Mouse (Mus musculus) thymus, adult 2 months (tissue): ENCODE results near the gene Slc25a13.

ENCODE experiments used
- CTCF ChIP-seq: fragments of 200-500 bp; IDR thresholded peaks from 2 replicates; pipeline ENCODE4 v1.5.1; 2012; ENCODE audit warnings: mild to moderate bottlenecking, control low read depth, low read length, moderate library complexity, borderline replicate concordance; ENCODE audit not compliant: control insufficient read depth, poor library complexity, insufficient read depth; ENCODE audit errors: extremely low read depth
- POLR2A ChIP-seq: fragments of 200-500 bp; IDR thresholded peaks from 2 replicates; pipeline ENCODE4 v1.6.1; 2012; ENCODE audit warnings: mild to moderate bottlenecking, low read length, control low read depth, moderate library complexity; ENCODE audit not compliant: control insufficient read depth, poor library complexity, insufficient read depth; ENCODE audit errors: extremely low read depth

- TF ChIP-seq POLR2A (no peak), CTCF (no peak)
Measured at GRCm38 (mm10) chr6:6075940-6076447, 141.0 kb downstream of the Slc25a13 start.
